Mouse (Mus musculus) liver, adult 2 months (tissue): ENCODE data around the gene C130026I21Rik. TPM values are rescaled to one million over a fixed set of nuclear protein-coding genes. Genes with fewer than 3 reads are reported as not detected.
"Not testable (repeated sequence)": the region's sequence is repeated elsewhere in the genome, so short reads cannot be mapped to it uniquely, and the experiment has no call there.

Experiments
- DNase-seq: peaks from one replicate; pipeline ENCODE4 v3.0.0-alpha.2; 2011; ENCODE audit warnings: low read depth, low spot score; ENCODE audit errors: extremely low read depth
- H3K27ac ChIP-seq: fragments of 200-500 bp; replicated peaks from 2 replicates; pipeline ENCODE4 v1.5.1; 2012; ENCODE audit warnings: low read depth, mild to moderate bottlenecking, control low read depth, inconsistent platforms, low read length; ENCODE audit not compliant: insufficient read depth
- H3K27me3 ChIP-seq: fragments of 200-500 bp; 2 replicates; pipeline ENCODE4 v1.6.1; 2012; ENCODE audit warnings: mild to moderate bottlenecking, moderate library complexity, low read length, inconsistent platforms; ENCODE audit not compliant: control insufficient read depth, insufficient read depth
- H3K36me3 ChIP-seq: fragments of 200-500 bp; 2 replicates; pipeline ENCODE4 v1.6.1; 2012; ENCODE audit warnings: low read length, inconsistent platforms; ENCODE audit not compliant: control insufficient read depth, insufficient read depth
- H3K4me1 ChIP-seq: fragments of 200-500 bp; 2 replicates; pipeline ENCODE4 v1.6.1; 2011; ENCODE audit warnings: low read length; ENCODE audit not compliant: control insufficient read depth, insufficient read depth
- H3K4me3 ChIP-seq: fragments of 200-500 bp; 2 replicates; pipeline ENCODE4 v1.5.1; 2011; ENCODE audit warnings: low read depth, mild to moderate bottlenecking, control low read depth, low read length, moderate library complexity; ENCODE audit not compliant: insufficient read depth
- H3K79me2 ChIP-seq: fragments of 200-500 bp; 2 replicates; pipeline ENCODE4 v1.6.1; 2012; ENCODE audit warnings: inconsistent platforms, mild to moderate bottlenecking, low read length, moderate library complexity; ENCODE audit not compliant: control insufficient read depth, insufficient read depth
- H3K9ac ChIP-seq: fragments of 200-500 bp; 2 replicates; pipeline ENCODE4 v1.6.1; 2012; ENCODE audit warnings: low read depth, mild to moderate bottlenecking, control low read depth, inconsistent platforms, low read length
- WGBS: fragments of 180-500 bp; shearing (Covaris S2); methylation state at CpG from one replicate; pipeline ENCODE4 v1.1.7; 2018; 5-methylcytosine and 5-hydroxymethylcytosine counted together
- polyA plus RNA-seq: library from polyadenylated mRNA; depleted of rRNA; stranded (reverse); fragments of >200 nt; gene quantifications from 2 replicates; pipeline ENCODE4 v1.2.3, GENCODE M21; 2012
- total RNA-seq: library from RNA; depleted of rRNA; stranded (reverse); fragments of >200 nt; gene quantifications from 2 replicates; pipeline ENCODE4 v1.2.3, GENCODE M21; 2014

The C130026I21Rik gene
- total and polyA plus RNA-seq, 2 experiments: 0.09 TPM; not detected in 1

DNA sequence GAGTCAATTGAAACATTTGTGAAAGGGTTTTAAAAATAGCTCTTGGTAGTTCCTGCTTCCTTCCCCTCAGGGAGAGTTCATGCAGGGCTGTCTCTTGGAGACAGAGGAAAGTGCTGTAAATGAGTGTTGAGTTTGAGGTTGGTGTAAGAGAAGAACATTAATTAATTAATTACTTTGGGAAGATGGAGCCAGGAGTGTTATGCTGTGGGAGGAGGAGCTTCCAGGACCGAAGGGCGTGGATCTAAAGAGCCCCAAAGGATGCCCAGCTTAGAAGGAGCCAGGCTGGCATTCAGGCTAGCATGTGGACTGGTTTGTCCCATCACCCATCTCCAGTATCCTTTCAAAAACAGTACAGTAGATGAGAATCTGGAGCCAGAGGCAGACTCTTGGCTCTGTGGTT lies 277.1 kb downstream of the C130026I21Rik start:
- not testable (repeated sequence) for H3K4me1 ChIP-seq, H3K36me3 ChIP-seq, H3K27me3 ChIP-seq, H3K9ac ChIP-seq, H3K79me2 ChIP-seq, H3K4me3 ChIP-seq, DNase-seq, H3K27ac ChIP-seq
- no CpG with 5 or more reads among the region's 2 CpGs for WGBS

DNA sequence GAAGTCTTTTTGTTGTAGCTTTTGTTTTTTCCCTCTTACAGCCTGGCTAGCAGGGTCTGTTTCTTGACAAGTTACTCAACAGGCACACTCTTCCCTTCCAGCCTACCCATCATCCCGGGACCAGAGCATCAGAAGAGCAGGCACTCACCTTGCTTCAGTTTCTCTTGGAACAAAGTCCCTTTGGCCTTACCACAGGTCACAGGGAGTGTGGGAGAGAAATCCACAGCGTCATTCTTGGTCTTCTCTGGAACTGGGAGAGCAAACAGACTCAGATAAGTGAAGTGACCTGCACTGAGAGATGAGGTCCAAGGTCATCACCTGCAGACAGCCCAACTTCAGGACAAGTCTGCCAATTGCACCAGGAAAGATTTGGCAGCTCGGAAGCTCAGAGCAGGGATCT lies 277.5 kb downstream of the C130026I21Rik start:
- not testable (repeated sequence) for H3K27ac ChIP-seq, H3K9ac ChIP-seq, H3K36me3 ChIP-seq, H3K27me3 ChIP-seq, DNase-seq, H3K79me2 ChIP-seq, H3K4me3 ChIP-seq, H3K4me1 ChIP-seq
- WGBS: no CpG with 5 or more reads among the region's 3 CpGs

DNA sequence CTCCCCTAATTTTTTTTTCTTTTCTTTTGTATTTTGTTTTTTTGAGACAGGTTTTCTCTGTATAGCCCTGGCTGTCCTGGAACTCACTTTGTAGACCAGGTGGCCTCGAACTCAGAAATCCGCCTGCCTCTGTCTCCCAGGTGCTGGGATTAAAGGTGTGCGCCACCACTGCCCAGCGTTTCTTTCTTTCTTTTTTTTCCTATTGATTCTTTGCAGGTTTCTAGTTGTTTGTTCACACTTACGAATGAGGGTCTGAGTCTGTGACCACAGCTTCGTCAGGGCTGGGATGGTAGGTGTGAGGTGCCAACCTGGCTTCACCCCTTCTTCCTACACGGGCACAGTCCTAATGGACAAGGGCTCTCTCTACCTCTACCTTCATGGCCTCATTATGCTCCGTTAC lies 281.3 kb downstream of the C130026I21Rik start:
- not testable (repeated sequence) for H3K79me2 ChIP-seq, DNase-seq, H3K4me3 ChIP-seq, H3K36me3 ChIP-seq, H3K4me1 ChIP-seq, H3K9ac ChIP-seq, H3K27me3 ChIP-seq, H3K27ac ChIP-seq
- 85% methylated on average over 8 of the region's 8 CpGs for WGBS

DNA sequence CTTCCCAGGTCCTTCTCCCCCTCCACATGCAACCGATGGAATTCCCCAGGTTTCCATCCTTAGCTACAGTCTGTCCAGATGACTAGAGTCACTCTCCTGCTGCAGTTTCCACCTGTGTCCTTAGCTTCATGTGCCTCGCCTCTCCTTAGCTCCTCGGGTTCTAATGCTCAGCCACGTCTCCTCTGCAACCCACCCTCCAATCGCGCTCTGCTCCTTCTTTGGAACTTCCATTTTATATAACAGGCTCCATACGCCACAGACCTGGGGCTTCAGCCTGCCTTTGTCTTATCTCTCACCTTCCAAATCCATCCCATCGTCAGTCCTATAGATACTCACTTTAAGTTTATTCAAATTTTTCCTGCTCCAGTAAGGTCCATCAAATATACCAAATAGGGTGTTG lies 282.6 kb downstream of the C130026I21Rik start:
- WGBS: 80% methylated on average over 7 of the region's 8 CpGs
- H3K27ac ChIP-seq, H3K4me3 ChIP-seq, H3K36me3 ChIP-seq, H3K4me1 ChIP-seq, H3K9ac ChIP-seq, H3K27me3 ChIP-seq, DNase-seq, H3K79me2 ChIP-seq: not testable (repeated sequence)

DNA sequence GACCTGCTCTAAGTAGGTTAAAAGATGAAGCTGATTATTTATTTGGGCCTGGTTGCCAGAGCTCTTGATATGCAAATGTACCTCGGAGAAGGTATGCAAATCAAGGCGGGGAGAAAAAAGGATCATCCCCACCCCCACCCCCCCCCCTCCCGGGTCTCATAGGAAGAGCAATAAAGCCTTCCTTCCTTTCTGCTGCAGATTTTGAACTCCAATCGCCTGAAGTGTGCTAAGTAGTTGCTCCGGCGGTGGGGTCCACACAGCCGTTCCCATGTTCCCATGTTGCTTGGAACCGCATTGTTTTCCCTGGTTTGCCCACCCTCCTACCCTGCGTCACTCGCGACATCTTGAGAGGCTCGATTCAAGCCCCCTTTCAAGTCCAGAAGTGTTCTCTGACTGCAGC lies 308.6 kb downstream of the C130026I21Rik start:
- not testable (repeated sequence) for H3K27ac ChIP-seq, H3K4me3 ChIP-seq, DNase-seq, H3K36me3 ChIP-seq, H3K79me2 ChIP-seq, H3K4me1 ChIP-seq, H3K27me3 ChIP-seq, H3K9ac ChIP-seq
- WGBS: 19% methylated on average over 12 of the region's 12 CpGs

DNA sequence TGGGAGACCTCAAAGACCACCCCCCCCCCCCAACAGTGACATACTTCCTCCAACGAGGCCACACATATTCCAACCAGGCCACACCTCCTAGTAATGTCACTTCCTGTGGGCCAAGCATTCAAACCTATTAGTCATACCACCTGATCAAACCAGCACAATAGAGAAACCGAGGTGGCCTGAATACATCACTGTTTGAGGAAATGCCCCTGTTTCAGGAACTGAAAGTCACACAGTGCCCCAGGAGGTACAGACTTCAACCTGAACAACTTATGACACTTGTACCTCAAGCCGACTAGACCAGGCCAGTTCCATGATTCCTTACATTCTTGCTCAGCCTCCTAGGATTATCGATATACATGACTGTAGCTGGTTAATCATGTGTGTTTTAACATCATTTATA lies 312.7 kb downstream of the C130026I21Rik start:
- not testable (repeated sequence) for H3K79me2 ChIP-seq, H3K27ac ChIP-seq, H3K4me1 ChIP-seq, H3K4me3 ChIP-seq, H3K27me3 ChIP-seq, H3K9ac ChIP-seq, DNase-seq, H3K36me3 ChIP-seq
- WGBS: 85% methylated on average over 4 of the region's 4 CpGs

DNA sequence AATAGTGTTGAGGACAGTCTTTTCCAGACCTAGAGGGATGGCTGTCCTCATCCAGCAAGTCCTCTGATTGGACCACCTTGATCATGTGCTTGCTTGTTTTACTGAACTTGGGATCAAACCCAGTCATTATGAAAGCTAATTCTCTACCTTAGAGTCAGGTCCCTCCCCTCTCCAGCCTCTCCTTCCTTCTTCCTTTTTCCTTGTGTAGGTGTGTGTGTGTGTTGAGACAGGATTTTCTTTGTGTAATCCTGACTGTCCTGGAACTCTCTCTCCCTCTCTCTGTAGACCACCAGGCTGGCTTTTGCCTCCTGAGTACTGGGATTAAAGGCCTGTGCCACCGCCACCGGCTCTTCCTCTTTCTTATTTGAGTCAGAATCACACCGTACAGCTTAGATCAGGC lies 313.6 kb downstream of the C130026I21Rik start:
- not testable (repeated sequence) for H3K27me3 ChIP-seq, H3K4me3 ChIP-seq, H3K9ac ChIP-seq, DNase-seq, H3K36me3 ChIP-seq, H3K4me1 ChIP-seq, H3K27ac ChIP-seq, H3K79me2 ChIP-seq
- WGBS: 88% methylated on average over 3 of the region's 3 CpGs
